Mouse (Mus musculus) heart, postnatal 0 days (tissue): Measurements from ENCODE around the gene Def6.

Experiments used
- CTCF ChIP-seq: IDR thresholded peaks from 2 replicates; pipeline ENCODE4 v1.5.1; 2016; ENCODE audit warnings: antibody characterized with exemption, control low read depth, low read depth
- EP300 ChIP-seq: IDR thresholded peaks from 2 replicates; pipeline ENCODE4 v1.6.1; 2016; ENCODE audit warnings: antibody characterized with exemption, low read depth

- TF ChIP-seq EP300, result no peak
- TF ChIP-seq CTCF, result no peak
These were observed 40.0 kb downstream of the Def6 start for GRCm38 (mm10) chr17:28247613-28248012.
